Mouse (Mus musculus) kidney, adult 11 months (tissue): Measurements from ENCODE around the gene Eef2.
"Not testable (repeated sequence)": the region's sequence is repeated elsewhere in the genome, so short reads cannot be mapped to it uniquely, and the experiment has no call there.

Experiments
- DNase-seq: peaks from one replicate; pipeline ENCODE4 v3.0.0; 2022

Eef2 gene

DNA sequence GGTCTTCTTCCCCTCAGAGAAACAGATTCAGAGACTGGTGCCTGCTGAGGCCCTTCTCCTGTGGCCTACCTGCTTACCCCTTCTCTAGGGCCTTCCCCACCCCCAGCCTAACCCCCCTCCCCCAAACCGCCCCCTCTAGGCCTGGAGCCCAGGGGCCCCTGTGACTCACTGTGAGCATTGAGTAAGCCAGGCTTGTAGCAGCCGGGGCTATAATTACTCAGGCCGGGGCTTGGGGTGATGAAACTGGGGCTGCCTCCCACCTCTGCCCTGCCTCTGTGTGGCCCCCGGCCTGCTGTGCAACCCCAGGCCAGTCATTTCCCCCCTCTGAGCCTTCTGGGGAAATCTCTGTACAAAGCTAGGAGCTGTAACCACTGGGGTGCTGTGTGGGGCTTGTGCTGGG lies 30.1 kb upstream of the Eef2 start:
- no peak for DNase-seq

DNA sequence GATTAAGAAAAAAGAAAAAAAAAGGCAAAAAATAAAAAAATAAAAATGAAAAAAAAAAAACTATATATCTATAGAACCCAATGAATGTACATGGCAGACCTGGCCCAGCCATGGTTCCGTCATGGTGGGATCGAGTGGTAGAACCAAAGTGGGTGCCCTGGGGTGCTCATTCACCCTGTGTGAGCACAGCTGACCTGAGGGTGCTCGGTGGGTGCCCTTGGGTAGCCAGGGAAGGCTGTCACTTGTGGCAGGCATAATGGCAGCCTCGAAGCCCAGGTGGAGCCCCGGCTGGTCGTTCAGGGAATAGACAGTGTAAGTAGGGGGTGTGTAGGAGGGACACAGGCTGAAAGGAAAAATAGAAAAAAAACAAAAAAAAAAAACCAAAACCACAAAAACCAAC lies 25.2 kb upstream of the Eef2 start:
- no peak for DNase-seq

DNA sequence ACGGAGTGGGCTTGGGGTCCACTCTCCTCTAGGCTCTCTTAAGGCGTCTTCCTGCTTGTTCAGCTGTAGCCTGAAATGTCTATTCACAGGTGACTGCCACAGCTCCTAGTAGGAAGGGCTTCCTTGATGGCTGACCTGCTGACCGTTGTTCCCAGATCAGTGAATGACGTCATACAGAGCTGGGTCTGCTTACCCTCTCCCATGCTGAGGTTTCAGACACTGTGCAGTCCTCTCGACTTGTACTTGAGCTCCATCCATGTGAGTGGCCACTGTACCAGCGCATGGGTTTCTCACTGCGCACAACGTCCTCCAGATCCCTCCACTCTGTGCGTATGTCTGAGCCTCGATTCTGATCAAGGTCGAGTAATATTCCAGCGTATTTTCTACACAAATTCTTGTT lies 23.8 kb upstream of the Eef2 start:
- no peak for DNase-seq

DNA sequence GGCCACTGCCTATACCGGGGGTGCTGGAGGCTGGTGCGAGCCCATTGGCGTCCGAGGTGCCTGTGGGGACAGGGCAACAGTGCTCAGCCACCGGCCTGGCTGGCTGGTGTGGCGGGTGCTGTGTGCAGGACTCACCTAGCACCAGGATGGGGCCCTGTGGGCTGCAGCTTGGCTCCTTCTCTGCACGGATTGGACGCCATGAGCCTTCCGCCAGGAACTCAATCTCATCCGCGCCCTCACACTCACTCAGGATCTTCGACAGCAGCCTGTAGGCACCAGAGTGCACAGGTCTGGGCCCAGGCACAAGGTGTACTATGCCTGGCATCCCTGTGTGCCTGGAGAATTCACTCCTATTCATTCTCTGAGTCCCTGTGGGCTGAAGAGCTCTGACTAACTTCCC lies 22.1 kb upstream of the Eef2 start:
- DNase-seq, result no peak

DNA sequence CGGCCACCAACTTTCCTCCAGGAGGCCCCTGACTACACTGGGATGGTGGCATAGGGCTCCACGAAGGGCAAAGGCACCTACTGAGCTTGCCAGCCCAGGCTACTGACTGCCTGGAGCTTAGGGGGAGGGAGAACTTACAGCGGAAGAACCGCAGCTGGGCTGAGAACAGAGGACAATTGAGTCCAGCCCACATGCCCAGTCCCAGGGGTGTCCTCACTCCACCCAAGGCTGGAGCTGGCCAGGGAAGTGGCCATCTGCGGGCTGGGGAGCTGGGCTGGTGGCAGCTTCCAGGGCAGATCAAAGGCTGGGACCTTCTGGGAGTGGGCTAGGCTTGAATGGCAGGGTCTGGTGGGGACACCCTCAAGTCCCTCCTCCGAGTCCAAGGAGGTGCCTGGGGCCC lies 21.7 kb upstream of the Eef2 start:
- DNase-seq, result no peak

DNA sequence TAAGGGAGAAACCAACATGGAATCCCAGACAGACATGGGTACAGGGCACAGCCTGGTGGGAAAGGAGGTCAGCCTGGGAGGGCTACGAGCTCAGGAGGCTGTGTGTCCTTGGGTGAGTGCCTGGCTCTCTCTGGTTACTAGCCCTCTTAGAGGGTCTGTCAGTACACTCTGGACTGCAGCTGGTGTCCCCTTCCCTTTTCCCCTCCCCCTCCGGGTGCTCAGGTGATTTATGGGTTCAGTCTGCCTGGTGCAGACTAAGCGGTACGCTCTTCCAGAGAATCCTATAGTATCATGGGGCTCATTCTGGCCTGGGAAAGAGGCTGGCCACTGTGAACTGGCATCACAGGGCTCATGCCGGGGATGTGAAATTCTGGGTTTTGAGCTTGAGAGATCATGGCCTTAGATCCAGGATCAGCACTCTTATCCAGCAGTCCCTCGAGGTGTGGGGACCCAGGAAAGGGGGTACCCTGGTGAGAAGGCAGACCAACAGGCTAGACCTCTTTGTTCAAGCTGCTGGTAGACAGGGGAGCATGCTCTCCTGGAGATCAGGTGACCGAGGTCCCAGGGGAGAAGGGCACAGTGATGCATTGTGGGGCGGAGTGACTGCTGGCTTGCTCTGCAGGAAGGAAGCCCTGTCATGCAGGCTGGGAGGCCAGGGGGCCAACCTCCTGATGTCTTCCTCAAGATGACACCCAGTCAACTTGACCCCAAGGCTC lies 14.7 kb upstream of the Eef2 start:
- DNase-seq, result peak; percentile 69

DNA sequence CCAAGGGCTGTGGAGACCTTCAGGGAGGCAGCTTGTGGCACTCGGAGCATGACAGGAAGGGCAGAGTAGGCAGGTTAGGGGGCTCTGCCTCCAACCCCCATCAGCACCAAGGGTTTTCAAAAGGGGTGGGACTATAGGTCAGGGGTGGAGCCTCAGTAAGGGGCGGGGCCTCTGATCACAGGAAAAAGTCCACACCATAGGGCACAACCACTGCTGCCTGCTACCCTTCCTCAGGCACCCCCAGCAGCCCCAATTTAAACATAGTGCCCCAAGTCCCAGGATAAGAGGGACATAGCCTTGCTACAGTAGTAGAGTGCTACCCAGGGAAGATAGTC lies 14.1 kb upstream of the Eef2 start:
- DNase-seq, result no peak

DNA sequence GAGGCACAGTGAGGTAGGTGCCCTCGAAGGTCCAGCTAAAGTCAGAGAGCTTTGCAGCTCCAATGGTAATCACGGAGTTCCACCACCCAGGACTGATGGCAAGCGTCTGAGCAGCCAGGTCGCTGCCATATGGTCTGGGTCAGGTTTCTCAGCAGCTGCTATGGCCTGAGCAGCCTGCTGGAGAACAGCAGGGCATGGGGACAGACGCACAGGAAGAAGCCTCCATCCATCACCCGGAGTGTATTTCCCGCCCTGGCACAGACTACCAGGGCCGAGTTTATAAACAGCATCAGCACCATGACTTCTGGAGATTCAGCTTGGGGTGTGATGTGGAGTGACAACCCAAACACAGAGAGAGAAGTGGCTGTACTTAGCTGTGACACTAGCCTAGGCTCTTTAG lies 11.3 kb upstream of the Eef2 start:
- DNase-seq, result no peak

DNA sequence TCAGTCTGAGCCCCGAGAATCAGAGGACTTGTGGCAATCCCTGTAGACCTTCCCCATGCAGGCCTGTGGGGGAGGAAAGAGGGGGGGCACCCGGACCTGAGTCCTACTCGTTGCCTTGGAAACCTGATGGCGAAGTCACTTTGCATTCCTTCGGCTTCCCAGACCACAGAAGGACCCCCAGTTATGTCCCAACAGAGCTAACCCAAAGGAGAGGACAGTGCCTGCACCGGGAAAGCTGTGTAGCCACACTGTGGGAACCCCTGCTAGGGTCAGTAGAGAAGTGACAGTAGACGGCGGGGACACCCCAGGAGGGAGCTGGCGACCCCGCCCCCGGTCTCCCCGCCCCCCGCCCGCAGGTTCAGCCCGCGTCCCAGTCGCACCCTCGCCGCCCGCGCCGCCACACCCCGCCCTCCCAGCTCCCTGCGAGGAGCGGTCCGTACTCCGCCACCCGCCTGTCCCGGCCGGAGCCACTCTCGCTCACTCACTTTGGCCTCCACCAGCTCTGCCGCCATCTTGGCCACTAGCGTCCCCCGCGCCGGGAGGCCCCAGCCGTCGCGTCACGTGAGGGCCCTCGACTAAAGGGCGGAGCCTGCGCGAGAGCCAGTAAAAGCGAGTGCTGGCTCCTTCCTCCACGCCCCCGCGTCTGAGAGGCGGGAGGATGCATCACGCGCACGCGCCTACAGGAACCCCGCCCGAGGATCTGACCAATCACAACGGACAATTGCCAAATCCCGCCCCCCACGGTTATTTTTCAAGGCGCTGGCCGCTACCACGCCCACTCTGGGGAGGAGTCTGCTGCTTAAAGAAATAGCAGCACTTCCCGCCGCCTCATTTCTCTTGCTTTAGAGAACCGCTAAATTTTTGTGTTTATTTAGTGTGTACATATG lies 9.0 kb upstream of the Eef2 start, which contains the start of gene Pias4:
Gene Pias4 (minus strand): TSS at position 724 of the 887 bp plus-strand sequence.
- DNase-seq, result peak; percentile 100

DNA sequence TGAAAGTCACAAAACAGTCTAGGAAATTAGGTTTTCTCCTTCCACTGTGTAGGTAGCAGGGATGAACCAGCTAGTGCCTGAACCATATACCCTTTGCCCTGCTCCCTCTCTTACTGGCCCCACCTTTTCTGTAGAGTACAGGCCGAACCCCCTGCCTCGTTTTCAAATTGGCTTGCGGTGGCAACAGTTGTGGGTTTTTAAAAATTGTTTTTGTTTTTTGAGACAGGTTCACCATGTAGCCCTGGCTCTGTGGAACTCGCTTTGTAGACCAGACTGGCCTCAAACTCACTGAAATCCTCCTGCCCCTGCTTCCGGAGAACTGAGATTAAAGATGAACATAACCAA lies 8.4 kb upstream of the Eef2 start:
- no peak for DNase-seq

DNA sequence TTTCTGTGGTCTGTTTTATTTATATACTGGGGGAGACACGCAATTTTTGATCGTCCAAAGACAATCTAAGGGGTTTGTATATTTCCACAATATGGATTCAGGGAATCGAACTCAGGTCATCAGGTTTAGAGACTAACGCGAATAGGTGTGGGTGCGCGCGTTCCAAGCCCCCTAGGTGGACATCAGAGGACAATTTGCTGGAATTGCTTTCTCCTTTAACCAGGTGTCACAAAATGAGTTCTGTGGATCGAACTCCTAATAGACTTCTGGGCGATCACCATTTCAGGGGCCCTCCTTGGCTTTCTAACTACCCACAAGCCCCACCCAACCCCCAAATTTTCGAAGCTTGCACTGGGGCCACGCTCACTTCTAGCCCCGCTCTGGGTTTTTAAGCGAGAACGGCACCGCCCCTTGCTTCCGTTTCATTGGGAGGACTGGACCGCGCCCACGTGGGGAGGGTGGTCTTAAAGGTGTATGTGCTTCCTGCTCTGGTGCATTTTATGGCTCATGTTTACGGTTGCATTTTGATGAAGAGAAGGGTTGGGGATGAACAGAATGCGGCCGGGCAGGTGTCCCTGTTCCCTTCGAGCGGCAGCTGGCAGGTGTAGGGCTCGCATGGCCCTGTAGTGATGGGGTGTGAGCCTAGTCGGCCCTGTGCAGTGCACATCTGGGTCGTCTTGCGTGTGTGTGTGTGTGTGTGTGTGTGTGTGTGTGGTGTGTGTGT lies 7.7 kb upstream of the Eef2 start:
- peak; percentile 89 for DNase-seq

DNA sequence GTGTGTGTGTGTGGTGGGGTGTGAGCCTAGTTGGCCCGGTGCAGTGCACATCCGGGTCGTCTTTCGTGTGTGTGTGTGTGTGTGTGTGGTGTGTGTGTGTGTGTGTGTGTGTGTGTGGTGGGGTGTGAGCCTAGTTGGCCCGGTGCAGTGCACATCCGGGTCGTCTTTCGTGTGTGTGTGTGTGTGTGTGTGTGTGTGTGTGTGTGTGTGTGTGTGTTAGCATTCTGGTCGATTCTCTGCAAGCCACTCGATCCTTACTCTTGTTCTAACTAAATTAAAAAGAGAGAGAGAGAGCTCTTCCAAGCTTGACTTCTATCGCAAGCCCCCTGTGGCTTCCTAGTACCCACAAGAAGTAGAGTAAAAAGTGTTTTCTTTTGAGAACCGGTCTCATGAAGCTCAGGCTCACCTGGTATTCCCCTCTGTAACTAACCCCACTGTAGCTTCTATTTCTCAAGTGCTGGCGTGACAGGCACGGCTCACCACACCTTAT lies 7.0 kb upstream of the Eef2 start:
- DNase-seq, result not testable (repeated sequence)

DNA sequence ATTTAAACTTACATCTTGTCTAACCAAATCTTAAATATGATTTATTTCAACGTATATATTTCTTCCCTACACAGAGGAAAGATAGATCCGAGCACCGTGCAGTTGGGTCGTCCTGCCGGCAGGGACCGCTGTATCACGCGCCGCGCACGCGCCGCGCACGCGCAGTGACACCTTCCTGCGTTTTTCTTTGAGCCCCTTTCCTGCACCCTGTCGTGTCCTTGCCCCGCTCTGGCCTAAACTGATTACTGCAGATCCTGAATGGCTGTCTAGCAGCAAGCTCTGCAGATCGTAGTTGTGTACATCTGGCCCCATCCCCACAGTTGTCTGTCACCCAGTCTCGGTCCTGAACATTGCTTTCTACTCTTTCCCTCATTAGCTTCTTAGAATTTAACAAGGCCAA lies 3.3 kb upstream of the Eef2 start:
- DNase-seq, result peak; percentile 72

DNA sequence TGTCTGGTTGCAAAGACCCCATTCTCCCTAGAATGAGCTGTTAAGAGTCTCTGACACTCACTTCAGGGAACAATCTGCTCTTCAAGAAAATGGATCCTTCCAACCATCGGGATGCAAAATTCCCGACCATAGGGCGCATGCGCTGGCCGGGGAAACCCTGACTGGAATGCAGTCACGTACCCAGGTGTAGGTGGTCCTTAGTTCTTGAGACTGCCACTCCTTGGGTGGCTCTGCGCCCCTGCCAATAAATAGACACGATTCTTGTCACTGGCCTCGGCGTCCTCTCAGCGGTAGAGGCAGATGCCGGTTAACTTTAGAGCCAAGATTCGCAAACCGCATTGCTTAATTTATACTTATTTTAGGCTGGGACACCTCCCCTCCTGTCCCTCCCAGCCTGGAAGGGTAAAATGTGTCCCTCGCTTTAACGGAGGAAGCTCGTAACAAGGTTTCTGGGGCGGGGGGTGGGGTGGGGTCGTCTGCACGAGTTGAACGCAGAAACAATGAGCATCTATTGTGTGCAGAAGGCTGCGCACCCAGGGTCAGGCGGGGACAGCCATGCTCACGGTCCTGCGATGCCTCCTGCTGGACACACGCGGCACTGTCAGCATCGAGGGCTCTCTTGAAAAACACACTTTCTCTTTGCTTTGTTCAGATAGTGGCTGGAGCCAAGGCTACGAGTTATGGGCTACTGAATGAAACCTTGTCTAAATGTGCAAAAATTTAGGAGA lies 1.6 kb upstream of the Eef2 start:
- peak; percentile 82 for DNase-seq

DNA sequence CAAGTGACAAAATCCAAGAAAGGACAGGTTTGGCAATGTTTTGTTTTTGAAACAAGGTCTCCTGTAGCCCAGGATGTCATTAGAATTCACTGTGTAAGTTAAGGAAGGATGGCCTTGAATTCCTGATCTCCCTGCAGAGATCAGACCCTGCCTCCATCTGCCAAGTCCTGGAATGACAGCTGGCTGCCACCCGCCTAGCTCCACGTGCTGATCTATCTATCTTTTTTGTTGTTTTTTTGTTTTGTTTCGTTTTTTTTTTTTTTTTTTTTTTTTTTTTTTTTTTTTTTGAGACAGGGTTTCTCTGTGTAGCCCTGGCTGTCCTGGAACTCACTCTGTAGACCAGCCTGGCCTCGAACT lies 1.1 kb upstream of the Eef2 start:
- DNase-seq, result not testable (repeated sequence)

DNA sequence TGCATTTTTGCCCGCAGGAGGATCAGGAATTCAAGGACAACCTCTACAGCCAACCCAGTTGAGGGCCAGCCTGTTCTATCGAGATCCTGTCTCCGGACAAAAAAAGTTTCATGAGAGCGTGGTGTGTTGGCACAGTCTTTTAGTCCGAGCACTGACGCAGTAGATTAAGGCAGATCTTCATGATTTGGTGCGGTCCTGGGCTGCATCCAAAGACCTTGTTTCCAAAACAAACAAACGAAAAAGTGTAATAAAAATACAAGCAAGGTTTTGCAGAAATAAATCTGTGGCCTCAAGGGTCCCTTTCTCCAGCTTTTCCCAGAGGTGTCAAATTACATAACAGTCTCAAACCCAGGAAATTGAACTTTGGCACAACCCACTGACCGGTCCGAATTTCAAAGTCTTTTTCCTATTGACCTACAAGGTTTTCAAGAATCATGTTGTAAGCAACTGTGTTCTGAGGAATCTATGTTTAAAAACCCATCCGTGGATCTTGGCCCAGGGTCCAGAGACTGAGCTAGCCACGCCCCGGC lies 430 bp upstream of the Eef2 start:
- peak; percentile 99 for DNase-seq

DNA sequence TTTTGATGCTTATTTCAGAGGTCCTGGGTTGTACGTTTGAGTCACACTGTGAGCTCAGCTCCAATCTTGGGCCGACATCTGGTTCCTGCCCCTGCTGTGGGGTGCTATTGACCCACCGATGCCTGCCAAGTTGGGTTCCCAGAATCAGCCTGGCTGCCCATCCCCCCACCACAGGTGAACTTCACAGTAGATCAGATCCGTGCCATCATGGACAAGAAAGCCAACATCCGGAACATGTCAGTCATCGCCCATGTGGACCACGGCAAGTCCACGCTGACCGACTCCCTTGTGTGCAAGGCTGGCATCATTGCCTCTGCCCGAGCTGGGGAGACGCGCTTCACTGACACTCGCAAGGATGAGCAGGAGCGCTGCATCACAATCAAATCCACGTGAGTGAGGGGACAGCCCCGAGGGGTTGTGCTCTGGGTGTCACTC lies 1.1 kb downstream of the Eef2 start:
- peak; percentile 61 for DNase-seq

DNA sequence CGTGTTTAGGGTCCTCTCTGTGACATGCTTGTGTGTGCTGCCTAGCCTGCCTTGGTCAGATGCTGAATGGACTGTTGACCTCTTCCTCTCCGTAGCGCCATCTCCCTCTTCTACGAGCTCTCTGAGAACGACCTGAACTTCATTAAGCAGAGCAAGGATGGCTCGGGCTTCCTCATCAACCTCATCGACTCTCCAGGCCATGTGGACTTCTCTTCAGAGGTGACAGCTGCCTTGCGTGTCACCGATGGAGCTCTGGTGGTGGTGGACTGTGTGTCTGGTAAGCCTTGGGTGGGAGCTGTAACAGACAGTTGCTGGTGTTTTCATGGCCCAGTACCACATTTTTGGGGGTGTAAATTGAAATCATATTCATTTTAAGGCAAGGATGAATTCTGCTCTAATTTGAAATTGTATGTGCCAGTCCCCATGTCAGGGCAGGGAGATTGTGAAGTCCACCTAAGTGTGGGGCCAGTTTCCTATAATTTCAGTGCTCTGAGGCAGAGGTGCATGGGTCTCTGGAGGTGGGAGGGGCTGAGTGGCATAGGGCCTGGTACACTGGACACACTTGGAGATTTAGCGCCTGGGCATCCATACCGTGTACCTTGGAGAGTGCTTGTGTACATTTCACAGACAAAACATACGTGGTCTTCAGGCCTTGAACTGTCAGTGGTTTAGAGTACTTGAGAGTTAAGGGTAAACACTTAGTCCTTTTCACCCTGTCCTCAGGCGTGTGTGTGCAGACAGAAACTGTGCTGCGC lies 1.7 kb downstream of the Eef2 start:
- DNase-seq, result no peak

DNA sequence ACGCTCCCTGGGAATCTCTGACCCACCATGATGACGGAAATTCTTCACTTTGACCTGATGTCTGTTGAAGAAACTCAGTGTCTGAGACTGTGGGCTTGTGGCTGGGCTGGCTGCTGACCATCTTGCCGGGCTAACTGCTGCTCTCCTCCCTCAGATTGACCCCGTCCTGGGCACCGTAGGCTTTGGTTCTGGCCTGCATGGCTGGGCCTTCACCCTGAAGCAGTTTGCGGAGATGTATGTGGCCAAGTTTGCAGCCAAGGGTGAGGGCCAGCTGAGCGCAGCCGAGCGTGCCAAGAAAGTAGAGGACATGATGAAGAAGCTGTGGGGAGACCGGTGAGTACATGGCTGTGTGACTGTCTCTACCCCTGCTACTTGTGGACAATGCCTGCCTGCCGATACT lies 2.5 kb downstream of the Eef2 start:
- no peak for DNase-seq

DNA sequence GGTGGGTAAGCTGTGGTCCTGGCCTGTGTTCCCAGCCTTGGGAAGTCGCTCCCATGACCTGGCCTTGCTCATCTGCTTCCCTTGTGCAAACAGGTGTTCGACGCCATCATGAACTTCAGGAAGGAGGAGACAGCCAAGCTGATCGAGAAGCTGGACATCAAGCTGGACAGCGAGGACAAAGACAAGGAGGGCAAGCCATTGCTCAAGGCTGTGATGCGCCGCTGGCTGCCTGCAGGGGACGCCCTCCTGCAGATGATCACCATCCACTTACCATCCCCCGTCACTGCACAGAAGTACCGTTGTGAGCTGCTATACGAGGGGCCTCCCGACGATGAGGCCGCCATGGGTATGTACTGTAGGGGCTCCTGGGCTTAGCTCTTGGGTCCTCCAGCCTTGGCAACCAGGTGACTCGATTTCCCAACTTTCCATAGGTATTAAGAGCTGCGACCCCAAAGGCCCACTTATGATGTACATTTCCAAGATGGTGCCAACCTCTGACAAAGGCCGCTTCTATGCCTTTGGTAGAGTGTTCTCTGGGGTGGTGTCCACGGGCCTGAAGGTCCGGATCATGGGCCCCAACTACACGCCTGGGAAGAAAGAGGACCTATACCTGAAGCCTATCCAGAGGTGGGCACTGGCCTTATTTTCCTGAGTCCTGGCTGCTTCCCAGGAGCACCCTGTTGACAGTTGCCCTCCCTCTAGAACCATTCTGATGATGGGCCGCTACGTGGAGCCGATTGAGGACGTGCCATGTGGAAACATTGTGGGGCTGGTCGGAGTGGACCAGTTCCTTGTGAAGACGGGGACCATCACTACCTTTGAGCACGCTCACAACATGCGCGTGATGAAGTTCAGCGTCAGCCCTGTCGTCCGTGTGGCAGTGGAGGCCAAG lies 3.3 kb downstream of the Eef2 start:
- no peak for DNase-seq

DNA sequence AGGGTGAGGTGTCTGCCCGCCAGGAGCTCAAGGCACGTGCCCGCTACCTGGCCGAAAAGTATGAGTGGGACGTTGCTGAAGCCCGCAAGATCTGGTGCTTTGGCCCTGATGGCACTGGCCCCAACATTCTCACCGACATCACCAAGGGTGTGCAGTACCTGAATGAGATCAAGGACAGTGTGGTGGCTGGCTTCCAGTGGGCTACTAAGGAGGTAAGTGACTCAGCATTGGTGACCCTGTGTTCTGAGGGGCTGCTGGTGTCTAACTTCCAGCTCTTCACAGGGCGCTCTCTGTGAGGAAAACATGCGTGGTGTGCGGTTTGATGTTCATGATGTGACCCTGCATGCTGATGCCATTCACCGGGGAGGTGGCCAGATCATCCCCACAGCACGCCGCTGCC lies 4.5 kb downstream of the Eef2 start:
- DNase-seq, result no peak
